Mouse (Mus musculus): ENCODE data around the gene Laptm5. TPM values are rescaled to one million over a fixed set of nuclear protein-coding genes. Genes with fewer than 3 reads are reported as not detected.
A peak's percentile ranks its signal among the peaks of the same experiment; 100 is the strongest.

Laptm5 gene
- polyA plus RNA-seq, 1 experiment from 2014 or later = 66.3 TPM

DNA sequence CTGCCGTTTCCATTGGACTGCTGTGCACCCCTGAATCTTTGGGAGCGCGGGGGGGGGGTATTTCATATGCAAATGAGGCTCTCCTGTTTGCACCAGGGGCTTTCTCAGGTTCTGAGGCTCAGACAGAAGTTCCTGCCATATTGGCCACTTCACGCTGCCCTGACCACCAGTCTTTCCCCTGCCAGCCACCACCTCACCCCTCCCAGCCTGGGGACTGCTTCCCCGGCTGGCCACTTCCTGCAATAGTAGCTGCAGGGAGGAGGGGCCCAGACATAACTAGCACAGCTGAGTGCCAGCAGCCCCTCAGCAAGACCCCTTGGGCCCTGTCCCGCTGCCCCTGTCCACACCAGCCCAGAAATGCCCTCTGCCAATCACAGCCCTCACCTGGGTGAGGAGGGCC lies 13.3 kb downstream of the Laptm5 start:
- H3K9ac ChIP-seq = no peak overlapping the region
- WGBS = 56% methylated on average over 6 of the region's 6 CpGs
- H3K36me3 ChIP-seq = no peaks in the 10 kb centered on the region
- H3K4me1 ChIP-seq = peaks cover 2% of the 10 kb centered on the region; the same call in 1 of the 2 replicates
- no peak overlapping the region for H3K4me3 ChIP-seq (replicated peaks)
- H3K27me3 ChIP-seq = no peaks in the 10 kb centered on the region
- no peak for ATAC-seq (ENCODE audit: insufficient number of reproducible peaks, low FRiP score, low TSS enrichment, low read depth)
- H3K4me2 ChIP-seq (replicated peaks) = no peak overlapping the region
- no peaks in the 10 kb centered on the region for H3K9me3 ChIP-seq (replicated peaks)
- H3K27ac ChIP-seq (replicated peaks) = no peak overlapping the region

GRCm38 (mm10) chr4:130927821-130928220 lies 14.9 kb downstream of the Laptm5 start:
- 86% methylated on average over 12 of the region's 12 CpGs for WGBS
- no peak overlapping the region for H3K9ac ChIP-seq

GRCm38 (mm10) chr4:130942644-130943043 lies 29.7 kb downstream of the Laptm5 start:
- H3K27me3 ChIP-seq = no peaks in the 10 kb centered on the region
- 36% methylated on average over 14 of the region's 14 CpGs for WGBS
- no peak overlapping the region for H3K4me3 ChIP-seq (replicated peaks)
- H3K4me2 ChIP-seq (replicated peaks) = no peak overlapping the region
- peaks cover 17% of the 10 kb centered on the region for H3K4me1 ChIP-seq
- ATAC-seq (ENCODE audit: insufficient number of reproducible peaks, low FRiP score, low TSS enrichment, low read depth) = no peak
- H3K9me3 ChIP-seq (replicated peaks) = no peaks in the 10 kb centered on the region
- H3K36me3 ChIP-seq = no peaks in the 10 kb centered on the region
- no peak overlapping the region for H3K9ac ChIP-seq
- no peak overlapping the region for H3K27ac ChIP-seq (replicated peaks)

More at GRCm38 (mm10) chr4:130927821-130928220, 14.9 kb downstream of the Laptm5 start:
- no peaks in the 10 kb centered on the region for H3K9me3 ChIP-seq (replicated peaks)
- no peaks in the 10 kb centered on the region for H3K4me1 ChIP-seq
- no peaks in the 10 kb centered on the region for H3K27me3 ChIP-seq
- no peak for ATAC-seq (ENCODE audit: insufficient number of reproducible peaks, low FRiP score, low TSS enrichment, low read depth)
- H3K4me3 ChIP-seq (replicated peaks) = no peak overlapping the region
- no peaks in the 10 kb centered on the region for H3K36me3 ChIP-seq
- H3K4me2 ChIP-seq (replicated peaks) = no peak overlapping the region
- H3K27ac ChIP-seq (replicated peaks) = no peak overlapping the region

- no peak for ATAC-seq (ENCODE audit: insufficient number of reproducible peaks, low FRiP score, low TSS enrichment, low read depth)
Observed at GRCm38 (mm10) chr4:130944112-130944511, 31.2 kb downstream of the Laptm5 start, which contains the start of gene Matn1. Matn1 (plus strand) TSS chr4:130944385.

GRCm38 (mm10) chr4:130944779-130945178 lies 31.9 kb downstream of the Laptm5 start:
- Histone ChIP-seq H3K4me3 (replicated peaks) (peak overlapping the region; percentile 3; the same call in 1 of the 2 replicates), H3K9me3 (replicated peaks) (no peaks in the 10 kb centered on the region), H3K27me3 (no peaks in the 10 kb centered on the region), H3K9ac (no peak overlapping the region), H3K27ac (replicated peaks) (no peak overlapping the region), H3K4me2 (replicated peaks) (no peak overlapping the region), H3K36me3 (no peaks in the 10 kb centered on the region), H3K4me1 (peaks cover 5% of the 10 kb centered on the region; the same call in 1 of the 2 replicates)
- WGBS = 71% methylated on average over 7 of the region's 7 CpGs
- ATAC-seq (ENCODE audit: insufficient number of reproducible peaks, low FRiP score, low TSS enrichment, low read depth) = no peak

More at GRCm38 (mm10) chr4:130944112-130944511, 31.2 kb downstream of the Laptm5 start, which contains the start of gene Matn1:
- Histone ChIP-seq H3K4me1 (peaks cover 11% of the 10 kb centered on the region), H3K27me3 (no peaks in the 10 kb centered on the region), H3K9me3 (replicated peaks) (no peaks in the 10 kb centered on the region), H3K4me2 (replicated peaks) (no peak within 1 kb of the TSS), H3K9ac (no peak within 1 kb of the TSS), H3K27ac (replicated peaks) (no peak within 1 kb of the TSS), H3K4me3 (replicated peaks) (peak within 1 kb of the TSS; percentile 3; the same call in 1 of the 2 replicates), H3K36me3 (no peaks in the 10 kb centered on the region)
- 37% methylated on average over 6 of the region's 6 CpGs for WGBS

GRCm38 (mm10) chr4:130947094-130947647 lies 34.2 kb downstream of the Laptm5 start:
- Histone ChIP-seq H3K9ac (no peak overlapping the region), H3K27me3 (no peaks in the 10 kb centered on the region), H3K36me3 (no peaks in the 10 kb centered on the region), H3K27ac (replicated peaks) (no peak overlapping the region), H3K4me2 (replicated peaks) (no peak overlapping the region), H3K9me3 (replicated peaks) (no peaks in the 10 kb centered on the region), H3K4me1 (0 out of 2 replicates have a peak, but pooled peaks cover 3% of the 10 kb centered on the region), H3K4me3 (replicated peaks) (no peak overlapping the region)
- 22% methylated on average over 13 of the region's 13 CpGs for WGBS
- ATAC-seq (ENCODE audit: insufficient number of reproducible peaks, low FRiP score, low TSS enrichment, low read depth) = no peak

- Histone ChIP-seq H3K4me1 (no peaks in the 10 kb centered on the region), H3K36me3 (no peaks in the 10 kb centered on the region), H3K9me3 (replicated peaks) (no peaks in the 10 kb centered on the region), H3K27me3 (no peaks in the 10 kb centered on the region), H3K27ac (replicated peaks) (no peak overlapping the region), H3K4me3 (replicated peaks) (no peak overlapping the region), H3K4me2 (replicated peaks) (no peak overlapping the region), H3K9ac (no peak overlapping the region)
- WGBS = 82% methylated on average over 35 of the region's 35 CpGs
- no peak for ATAC-seq (ENCODE audit: insufficient number of reproducible peaks, low FRiP score, low TSS enrichment, low read depth)
Observed at GRCm38 (mm10) chr4:130949821-130950384, 37.0 kb downstream of the Laptm5 start.

DNA sequence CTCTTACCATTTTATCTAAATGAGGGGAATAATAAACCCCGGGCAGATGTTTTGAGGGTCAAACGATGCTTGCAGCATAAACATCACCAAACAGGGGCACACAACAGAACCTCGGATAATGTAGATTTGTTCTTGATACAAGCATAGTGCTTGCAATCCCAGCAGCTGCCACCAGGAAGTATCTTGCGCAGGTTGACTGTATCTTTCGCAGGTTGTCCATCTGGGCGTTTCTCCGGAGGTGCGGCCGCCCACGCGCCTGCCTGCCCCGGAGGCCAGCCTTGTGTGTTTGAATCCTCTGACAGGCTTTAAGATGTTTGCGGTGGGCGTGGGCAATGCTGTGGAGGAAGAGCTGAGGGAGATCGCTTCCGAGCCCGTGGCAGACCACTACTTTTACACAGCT lies 39.6 kb downstream of the Laptm5 start:
- H3K27me3 ChIP-seq = no peaks in the 10 kb centered on the region; the same call in 1 of the 2 replicates
- ATAC-seq (ENCODE audit: insufficient number of reproducible peaks, low FRiP score, low TSS enrichment, low read depth) = no peak
- H3K27ac ChIP-seq (replicated peaks) = no peak overlapping the region
- H3K9ac ChIP-seq = no peak overlapping the region
- no peaks in the 10 kb centered on the region for H3K36me3 ChIP-seq
- no peak overlapping the region for H3K4me3 ChIP-seq (replicated peaks)
- 40% methylated on average over 17 of the region's 17 CpGs for WGBS
- H3K4me1 ChIP-seq = no peaks in the 10 kb centered on the region
- no peaks in the 10 kb centered on the region for H3K9me3 ChIP-seq (replicated peaks)
- H3K4me2 ChIP-seq (replicated peaks) = no peak overlapping the region

DNA sequence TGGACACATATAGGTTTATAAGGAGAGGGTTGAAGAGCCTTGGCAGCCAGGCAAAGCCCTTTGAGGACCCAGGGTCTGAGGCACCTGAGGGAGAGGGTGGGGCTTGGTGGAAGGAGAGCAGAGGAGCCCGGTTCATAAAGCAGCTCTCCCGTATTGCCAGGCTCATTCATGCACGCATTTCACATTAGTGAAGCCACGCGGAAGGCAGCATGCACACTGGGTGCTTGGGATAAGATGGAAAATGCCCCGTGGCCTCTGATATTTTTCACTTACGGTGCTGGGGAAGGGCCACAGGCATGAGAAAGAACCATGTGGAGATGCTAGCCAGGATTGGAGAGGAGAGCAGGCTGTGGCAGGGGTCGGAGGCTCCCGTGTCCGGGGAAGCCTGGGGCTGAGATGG lies 44.2 kb downstream of the Laptm5 start:
- Histone ChIP-seq H3K9me3 (replicated peaks) (no peaks in the 10 kb centered on the region), H3K4me2 (replicated peaks) (no peak overlapping the region)
- WGBS = 65% methylated on average over 10 of the region's 10 CpGs

GRCm38 (mm10) chr4:130958812-130959211 lies 45.9 kb downstream of the Laptm5 start:
- H3K4me1 ChIP-seq = no peaks in the 10 kb centered on the region
- H3K4me2 ChIP-seq (replicated peaks) = no peak overlapping the region
- no peaks in the 10 kb centered on the region for H3K9me3 ChIP-seq (replicated peaks)
- H3K27me3 ChIP-seq = no peaks in the 10 kb centered on the region; the same call in 1 of the 2 replicates
- H3K36me3 ChIP-seq = no peaks in the 10 kb centered on the region
- no peak overlapping the region for H3K27ac ChIP-seq (replicated peaks)
- H3K4me3 ChIP-seq (replicated peaks) = no peak overlapping the region
- no peak overlapping the region for H3K9ac ChIP-seq
- WGBS = 66% methylated on average over 5 of the region's 5 CpGs
- ATAC-seq (ENCODE audit: insufficient number of reproducible peaks, low FRiP score, low TSS enrichment, low read depth) = no peak

More for the DNA sequence above, 44.2 kb downstream of the Laptm5 start:
- Histone ChIP-seq H3K27me3 (no peaks in the 10 kb centered on the region; the same call in 1 of the 2 replicates), H3K4me3 (replicated peaks) (no peak overlapping the region), H3K27ac (replicated peaks) (no peak overlapping the region), H3K4me1 (no peaks in the 10 kb centered on the region), H3K36me3 (no peaks in the 10 kb centered on the region), H3K9ac (no peak overlapping the region)
- ATAC-seq (ENCODE audit: insufficient number of reproducible peaks, low FRiP score, low TSS enrichment, low read depth) = no peak

GRCm38 (mm10) chr4:130959678-130960077 lies 46.8 kb downstream of the Laptm5 start:
- ATAC-seq (ENCODE audit: insufficient number of reproducible peaks, low FRiP score, low TSS enrichment, low read depth) = no peak
- 41% methylated on average over 6 of the region's 6 CpGs for WGBS
- H3K9me3 ChIP-seq (replicated peaks) = no peaks in the 10 kb centered on the region
- no peak overlapping the region for H3K27ac ChIP-seq (replicated peaks)
- H3K27me3 ChIP-seq = no peaks in the 10 kb centered on the region; the same call in 1 of the 2 replicates
- no peaks in the 10 kb centered on the region for H3K36me3 ChIP-seq
- no peaks in the 10 kb centered on the region for H3K4me1 ChIP-seq
- H3K9ac ChIP-seq = no peak overlapping the region
- no peak overlapping the region for H3K4me2 ChIP-seq (replicated peaks)
- H3K4me3 ChIP-seq (replicated peaks) = no peak overlapping the region

All from embryonic facial prominence, embryonic 15.5 days (tissue).